Mouse (Mus musculus): ENCODE measurements around the gene Creb5. TPM values are rescaled to one million over a fixed set of nuclear protein-coding genes. Genes with fewer than 3 reads are reported as not detected.

Gene Creb5
- total RNA-seq, 1 experiment from 2014 or later = 1.0 TPM

GRCm38 (mm10) chr6:53652691-53653090, 365.6 kb downstream of the Creb5 start:
- ATAC-seq (ENCODE audit: extremely low read depth, insufficient number of reproducible peaks, low FRiP score, poor library complexity, severe bottlenecking) = no peak

- no peak for ATAC-seq (ENCODE audit: extremely low read depth, insufficient number of reproducible peaks, low FRiP score, poor library complexity, severe bottlenecking)
Observed at GRCm38 (mm10) chr6:53653706-53654360, 366.8 kb downstream of the Creb5 start.

GRCm38 (mm10) chr6:53654361-53654824, 367.3 kb downstream of the Creb5 start:
- no peak for ATAC-seq (ENCODE audit: extremely low read depth, insufficient number of reproducible peaks, low FRiP score, poor library complexity, severe bottlenecking)

GRCm38 (mm10) chr6:53656466-53656865, 369.4 kb downstream of the Creb5 start:
- ATAC-seq (ENCODE audit: extremely low read depth, insufficient number of reproducible peaks, low FRiP score, poor library complexity, severe bottlenecking) = no peak

GRCm38 (mm10) chr6:53657483-53657882, 370.4 kb downstream of the Creb5 start:
- ATAC-seq (ENCODE audit: extremely low read depth, insufficient number of reproducible peaks, low FRiP score, poor library complexity, severe bottlenecking) = no peak

- no peak for ATAC-seq (ENCODE audit: extremely low read depth, insufficient number of reproducible peaks, low FRiP score, poor library complexity, severe bottlenecking)
Observed at GRCm38 (mm10) chr6:53662858-53663833, 376.1 kb downstream of the Creb5 start.

- no peak for ATAC-seq (ENCODE audit: extremely low read depth, insufficient number of reproducible peaks, low FRiP score, poor library complexity, severe bottlenecking)
Observed at GRCm38 (mm10) chr6:53664759-53665158, 377.7 kb downstream of the Creb5 start.

GRCm38 (mm10) chr6:53666503-53666902, 379.4 kb downstream of the Creb5 start:
- ATAC-seq (ENCODE audit: extremely low read depth, insufficient number of reproducible peaks, low FRiP score, poor library complexity, severe bottlenecking) = no peak

GRCm38 (mm10) chr6:53678307-53678706, 391.2 kb downstream of the Creb5 start:
- no peak for ATAC-seq (ENCODE audit: extremely low read depth, insufficient number of reproducible peaks, low FRiP score, poor library complexity, severe bottlenecking)

- no peak for ATAC-seq (ENCODE audit: extremely low read depth, insufficient number of reproducible peaks, low FRiP score, poor library complexity, severe bottlenecking)
Observed at GRCm38 (mm10) chr6:53680046-53680445, 393.0 kb downstream of the Creb5 start.

GRCm38 (mm10) chr6:53684416-53684815, 397.3 kb downstream of the Creb5 start:
- ATAC-seq (ENCODE audit: extremely low read depth, insufficient number of reproducible peaks, low FRiP score, poor library complexity, severe bottlenecking) = no peak

- no peak for ATAC-seq (ENCODE audit: extremely low read depth, insufficient number of reproducible peaks, low FRiP score, poor library complexity, severe bottlenecking)
Observed at GRCm38 (mm10) chr6:53685323-53685722, 398.3 kb downstream of the Creb5 start.

GRCm38 (mm10) chr6:53688762-53689477, 401.9 kb downstream of the Creb5 start:
- no peak for ATAC-seq (ENCODE audit: extremely low read depth, insufficient number of reproducible peaks, low FRiP score, poor library complexity, severe bottlenecking)

- ATAC-seq (ENCODE audit: extremely low read depth, insufficient number of reproducible peaks, low FRiP score, poor library complexity, severe bottlenecking) = no peak
Observed at GRCm38 (mm10) chr6:53691006-53691405, 403.9 kb downstream of the Creb5 start.

- ATAC-seq (ENCODE audit: extremely low read depth, insufficient number of reproducible peaks, low FRiP score, poor library complexity, severe bottlenecking) = no peak
Observed at GRCm38 (mm10) chr6:53695216-53695615, 408.1 kb downstream of the Creb5 start.

GRCm38 (mm10) chr6:53696471-53696870, 409.4 kb downstream of the Creb5 start:
- ATAC-seq (ENCODE audit: extremely low read depth, insufficient number of reproducible peaks, low FRiP score, poor library complexity, severe bottlenecking) = no peak

GRCm38 (mm10) chr6:53696921-53697320, 409.9 kb downstream of the Creb5 start:
- ATAC-seq (ENCODE audit: extremely low read depth, insufficient number of reproducible peaks, low FRiP score, poor library complexity, severe bottlenecking) = no peak

- ATAC-seq (ENCODE audit: extremely low read depth, insufficient number of reproducible peaks, low FRiP score, poor library complexity, severe bottlenecking) = no peak
Observed at GRCm38 (mm10) chr6:53698128-53698749, 411.2 kb downstream of the Creb5 start.

GRCm38 (mm10) chr6:53704440-53704839, 417.4 kb downstream of the Creb5 start:
- ATAC-seq (ENCODE audit: extremely low read depth, insufficient number of reproducible peaks, low FRiP score, poor library complexity, severe bottlenecking) = no peak

Data from neutrophil, adult 5-6 weeks (primary cell).